ENCODE assay signal across 11 mouse cellular contexts in the genomic region with DNA sequence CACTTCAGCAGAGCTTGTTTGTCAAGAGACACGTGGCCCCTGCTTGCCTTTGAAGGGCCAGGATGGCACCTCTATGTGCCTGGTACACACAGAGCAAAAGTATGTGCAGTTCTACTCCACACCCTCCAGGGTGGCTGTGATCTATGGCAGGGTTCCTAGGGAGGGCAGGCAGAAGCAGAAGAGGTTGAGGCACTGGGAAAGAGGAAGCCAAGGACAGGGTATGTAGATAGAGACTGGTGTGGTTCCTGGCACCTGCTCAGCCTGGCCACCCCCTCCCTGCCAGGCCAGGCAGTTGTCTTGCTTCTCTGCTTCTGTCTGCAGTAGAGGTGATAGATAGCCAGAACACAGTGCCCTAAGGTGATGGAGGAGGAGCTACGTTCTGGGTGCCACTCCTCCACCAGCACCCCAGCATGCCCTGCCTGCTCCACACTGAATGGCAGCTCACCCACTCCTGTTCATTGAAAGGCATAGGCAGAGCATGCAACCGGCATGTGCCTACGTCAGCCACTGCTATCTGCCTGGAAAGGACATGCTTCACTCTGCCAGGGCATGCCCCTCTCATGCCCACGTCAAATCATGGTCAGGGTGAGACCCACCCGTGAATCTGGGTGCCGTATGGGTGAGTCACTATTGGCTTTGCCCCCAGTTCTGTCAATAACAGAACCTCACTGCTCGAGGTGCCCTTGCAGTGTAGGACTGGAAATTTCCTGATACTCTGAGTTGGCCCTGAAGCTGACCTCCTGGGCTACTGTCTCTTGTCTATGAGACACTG. TPM values are rescaled to one million over a fixed set of nuclear protein-coding genes. Genes with fewer than 3 reads are reported as not detected.
DNase-seq lines count a peak whose midpoint lies in the region; ATAC-seq and TF ChIP-seq lines count a peak whose summit lies in the region.
"Had no signal": no experiment of that assay in that cellular context is flagged by ENCODE, and none has a peak within 500 bp of the region (broad histone marks: within the 10 kb centered on the region; RNA-seq: fewer than 3 reads in every experiment).

No protein-coding gene starts in this region.

- 0 out of 2 replicates have a peak, but pooled peaks have one; percentile 22 for ATAC-seq in kidney, embryonic 15.5 days (replicated peaks; ENCODE audit: low FRiP score)
- ATAC-seq in embryonic facial prominence, embryonic 15.5 days (ENCODE audit: insufficient number of reproducible peaks, low FRiP score, low TSS enrichment, low read depth), result peak; percentile 34; the same call in 1 of the 2 replicates
- ATAC-seq in midbrain, embryonic 13.5 days, result no peak

- H3K4me3 ChIP-seq in kidney, embryonic 15.5 days (replicated peaks), result no peak overlapping the region
- H3K4me3 ChIP-seq in embryonic facial prominence, embryonic 15.5 days (replicated peaks), result no peak overlapping the region
- no peak overlapping the region for H3K4me3 ChIP-seq in small intestine, adult 2 months (ENCODE audit: low read depth, low read length)
- no peak overlapping the region for H3K4me3 ChIP-seq in midbrain, embryonic 13.5 days (replicated peaks)
- H3K4me3 ChIP-seq: gastrocnemius, adult 2 months had no signal

- no peak overlapping the region for H3K4me2 ChIP-seq in kidney, embryonic 15.5 days
- no peak overlapping the region for H3K4me2 ChIP-seq in embryonic facial prominence, embryonic 15.5 days (replicated peaks)
- H3K4me2 ChIP-seq in midbrain, embryonic 13.5 days (replicated peaks), result no peak overlapping the region

- 0 out of 2 replicates have a peak, but pooled peaks cover 5% of the 10 kb centered on the region for H3K4me1 ChIP-seq in kidney, embryonic 15.5 days
- 0 out of 2 replicates have a peak, but pooled peaks cover 3% of the 10 kb centered on the region for H3K4me1 ChIP-seq in embryonic facial prominence, embryonic 15.5 days
- peaks cover 19% of the 10 kb centered on the region for H3K4me1 ChIP-seq in small intestine, adult 2 months (ENCODE audit: control insufficient read depth, insufficient read depth, insufficient read length, low read length)
- H3K4me1 ChIP-seq in midbrain, embryonic 13.5 days (replicated peaks), result no peaks in the 10 kb centered on the region

- no peak for TF ChIP-seq POLR2A in small intestine, adult 2 months (IDR thresholded peaks at IDR 0.05; ENCODE audit: low read depth, low read length)

- 69% methylated on average over 8 of the region's 8 CpGs for WGBS in kidney, embryonic 15.5 days
- 61% methylated on average over 8 of the region's 8 CpGs for WGBS in embryonic facial prominence, embryonic 15.5 days
- WGBS in small intestine, adult 2 months, result 25% methylated on average over 8 of the region's 8 CpGs
- 74% methylated on average over 8 of the region's 8 CpGs for WGBS in midbrain, embryonic 13.5 days

- H3K27ac ChIP-seq in kidney, embryonic 15.5 days, result no peak overlapping the region
- no peak overlapping the region for H3K27ac ChIP-seq in embryonic facial prominence, embryonic 15.5 days (replicated peaks)
- peak overlapping the region; percentile 79 for H3K27ac ChIP-seq in small intestine, adult 2 months (ENCODE audit: insufficient read depth, low read depth, low read length)
- no peak overlapping the region for H3K27ac ChIP-seq in midbrain, embryonic 13.5 days
- H3K27ac ChIP-seq: gastrocnemius, adult 2 months had no signal

- H3K27me3 ChIP-seq in kidney, embryonic 15.5 days, result no peaks in the 10 kb centered on the region
- H3K27me3 ChIP-seq in embryonic facial prominence, embryonic 15.5 days, result no peaks in the 10 kb centered on the region
- no peaks in the 10 kb centered on the region for H3K27me3 ChIP-seq in small intestine, adult 2 months (ENCODE audit: control insufficient read depth, insufficient read depth, low read length)
- 0 out of 2 replicates have a peak, but pooled peaks cover 6% of the 10 kb centered on the region for H3K27me3 ChIP-seq in midbrain, embryonic 13.5 days

- H3K36me3 ChIP-seq in kidney, embryonic 15.5 days, result no peaks in the 10 kb centered on the region
- H3K36me3 ChIP-seq in embryonic facial prominence, embryonic 15.5 days, result no peaks in the 10 kb centered on the region
- H3K36me3 ChIP-seq in small intestine, adult 2 months (ENCODE audit: control insufficient read depth, insufficient read depth, low read length), result no peaks in the 10 kb centered on the region
- H3K36me3 ChIP-seq in midbrain, embryonic 13.5 days, result no peaks in the 10 kb centered on the region

- H3K9ac ChIP-seq in kidney, embryonic 15.5 days, result no peak overlapping the region
- no peak overlapping the region for H3K9ac ChIP-seq in embryonic facial prominence, embryonic 15.5 days
- no peak overlapping the region for H3K9ac ChIP-seq in midbrain, embryonic 13.5 days (replicated peaks)

- H3K9me3 ChIP-seq in kidney, embryonic 15.5 days (replicated peaks), result no peaks in the 10 kb centered on the region
- no peaks in the 10 kb centered on the region for H3K9me3 ChIP-seq in embryonic facial prominence, embryonic 15.5 days (replicated peaks)
- no peaks in the 10 kb centered on the region for H3K9me3 ChIP-seq in midbrain, embryonic 13.5 days

- peak; percentile 17; the same call in 1 of the 2 replicates for TF ChIP-seq CTCF in small intestine, adult 2 months (IDR thresholded peaks at IDR 0.05; ENCODE audit: extremely low read depth, insufficient read length, insufficient replicate concordance, low read depth, low read length)

- no peak for DNase-seq in kidney, adult 11 months
- DNase-seq in Muller cell, postnatal 12 days (ENCODE audit: inconsistent ontology term), result peak; percentile 56
- DNase-seq in layer of hippocampus, adult 8-10 months (ENCODE audit: low spot score in 2 of 2), result no peak
- no peak for DNase-seq in cerebellum, postnatal 10 days
- DNase-seq: gastrocnemius, adult 2 months; kidney, adult 2 months; left cerebral cortex, postnatal 4 days had no signal

RNA-seq across cellular contexts. Expression of gene Ccnd1, which starts 31.5 kb away (rescaled TPM):
- 229 and 245 TPM in 2 replicates for polyA plus RNA-seq in kidney, embryonic 15.5 days (2015; fragmentation: Nextera tagmentation; extraction: Ambion mirVana)
- polyA plus RNA-seq in embryonic facial prominence, embryonic 15.5 days (2015; fragmentation: Nextera tagmentation; extraction: Ambion mirVana), result 134 and 143 TPM in 2 replicates
- polyA plus RNA-seq in small intestine, adult 2 months (2012; rRNA removed), result 15.9 and 42.5 TPM in 2 replicates
- 10 to 100 TPM; 41.8 to 55.1 (median 48.8) TPM for total RNA-seq in layer of hippocampus, adult 8-10 months (2022)
- polyA plus RNA-seq in midbrain, embryonic 13.5 days (2015; fragmentation: Nextera tagmentation; extraction: Ambion mirVana), result 141 and 143 TPM in 2 replicates

RNA-seq across cellular contexts. Expression of gene LTO1, which starts 56.3 kb away (rescaled TPM):
- polyA plus RNA-seq in kidney, embryonic 15.5 days (2015; fragmentation: Nextera tagmentation; extraction: Ambion mirVana), result 25.8 and 27.9 TPM in 2 replicates
- 26.6 and 29.5 TPM in 2 replicates for polyA plus RNA-seq in embryonic facial prominence, embryonic 15.5 days (2015; fragmentation: Nextera tagmentation; extraction: Ambion mirVana)
- polyA plus RNA-seq in small intestine, adult 2 months (2012; rRNA removed), result 6.4 and 14.1 TPM in 2 replicates
- total RNA-seq in layer of hippocampus, adult 8-10 months (2022), result 10 to 100 TPM; 25.4 to 28.8 (median 26.5) TPM
- 36.4 and 37.8 TPM in 2 replicates for polyA plus RNA-seq in midbrain, embryonic 13.5 days (2015; fragmentation: Nextera tagmentation; extraction: Ambion mirVana)
